Mouse (Mus musculus): ENCODE data around the gene Adamts14.
A peak's percentile ranks its signal among the peaks of the same experiment; 100 is the strongest.

GRCm38 (mm10) chr10:61273844-61274215, 592 bp upstream of the Adamts14 start:
- TF ChIP-seq POLR2A (IDR thresholded peaks at IDR 0.05; ENCODE audit: insufficient read depth, low read depth, low read length) (0 out of 2 replicates have a peak, but pooled peaks have one; percentile 23), CTCF (IDR thresholded peaks at IDR 0.05) (no peak)
